Mouse (Mus musculus) MEL-GATA-1-ER (cell line): ENCODE data around the gene Dync1li2.

Experiments used
- DNase-seq: peaks from one replicate; pipeline ENCODE4 v3.0.0-alpha.2; 2012; ENCODE audit warnings: low read depth; ENCODE audit errors: extremely low read depth

The Dync1li2 gene

DNA sequence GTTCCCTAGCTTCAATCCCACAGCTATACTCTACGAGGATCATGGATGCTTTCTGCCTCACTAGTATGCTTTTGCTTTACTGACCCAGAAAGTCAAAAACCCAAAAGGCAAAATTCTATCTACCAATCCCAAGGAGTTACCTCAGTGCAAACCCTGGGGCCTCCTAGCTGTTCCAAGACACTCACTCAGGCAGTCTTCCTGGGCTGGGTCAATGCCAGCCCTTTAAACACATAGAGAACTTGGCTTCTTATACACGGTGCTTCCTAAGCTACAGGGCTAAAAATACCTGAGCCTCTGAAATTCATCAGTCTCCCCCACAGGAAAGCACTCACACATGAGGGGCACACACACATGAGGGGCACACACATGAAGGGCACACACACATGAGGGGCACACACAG, 59.6 kb downstream of the Dync1li2 start:
- DNase-seq = no peak

DNA sequence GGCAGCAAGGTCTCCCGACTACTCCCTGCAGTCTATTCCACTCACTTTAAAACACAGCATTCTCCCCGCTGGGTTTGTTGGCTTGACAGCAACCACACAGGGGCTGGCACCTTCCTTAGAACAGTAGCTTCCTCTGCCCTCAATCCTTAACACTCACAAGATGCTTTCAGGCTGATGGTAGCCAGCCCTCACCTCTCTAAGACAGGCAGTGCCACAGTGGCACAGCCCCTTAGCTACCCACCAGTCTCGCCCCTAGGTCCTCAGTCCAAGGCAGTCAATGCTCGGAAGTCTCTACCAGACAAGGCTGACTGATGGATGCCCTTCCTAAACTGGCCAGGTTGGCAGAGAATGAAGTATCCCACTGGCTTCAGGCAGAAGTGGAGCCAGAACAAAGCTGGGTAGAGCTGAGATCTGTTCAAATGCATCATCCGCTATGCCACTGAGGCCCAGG, 61.9 kb downstream of the Dync1li2 start:
- DNase-seq = no peak

DNA sequence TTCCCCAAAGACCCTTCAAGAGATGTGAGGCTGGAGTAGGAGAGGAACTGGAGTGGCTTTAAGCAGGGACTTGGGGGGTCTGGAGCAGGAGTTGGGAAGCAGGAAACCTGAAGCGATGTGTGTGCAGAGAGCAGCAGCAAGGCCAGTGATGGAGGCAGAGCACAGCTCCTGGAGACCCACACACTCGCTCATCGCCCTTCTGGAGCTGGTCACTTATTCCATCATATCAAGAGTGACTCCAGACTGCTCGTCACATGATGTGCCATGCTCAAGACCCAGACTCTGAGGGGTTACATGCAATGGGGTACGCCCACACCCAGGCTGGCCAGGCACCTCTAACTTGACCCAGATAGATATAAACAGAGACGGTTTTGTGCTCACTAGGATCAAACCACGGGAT, 62.6 kb downstream of the Dync1li2 start:
- no peak for DNase-seq

DNA sequence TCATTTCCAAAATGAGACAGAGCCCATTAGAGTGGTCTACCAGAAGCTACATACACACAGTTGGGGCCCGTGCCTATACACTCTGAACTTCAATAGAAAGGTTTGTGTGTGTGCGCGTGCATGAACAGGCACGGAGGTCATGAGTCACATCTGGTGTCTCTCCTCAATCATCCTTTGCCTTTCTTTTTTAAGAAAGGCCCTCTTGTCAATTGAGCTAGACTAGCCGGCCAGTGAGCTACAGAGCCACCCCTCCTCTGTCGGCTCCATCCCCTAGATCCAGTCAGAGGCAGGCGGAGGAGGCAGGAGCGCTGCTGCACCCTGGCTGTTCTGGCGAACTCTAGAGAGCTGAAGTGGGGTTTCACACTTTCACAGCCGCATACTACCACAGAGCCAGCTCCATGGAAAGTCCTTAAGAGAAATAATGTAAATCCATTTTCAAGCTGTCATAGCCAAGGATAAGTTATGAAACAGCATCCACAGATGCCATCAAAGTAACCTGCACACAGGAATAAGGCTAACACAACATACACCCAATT, 63.5 kb downstream of the Dync1li2 start:
- no peak for DNase-seq

DNA sequence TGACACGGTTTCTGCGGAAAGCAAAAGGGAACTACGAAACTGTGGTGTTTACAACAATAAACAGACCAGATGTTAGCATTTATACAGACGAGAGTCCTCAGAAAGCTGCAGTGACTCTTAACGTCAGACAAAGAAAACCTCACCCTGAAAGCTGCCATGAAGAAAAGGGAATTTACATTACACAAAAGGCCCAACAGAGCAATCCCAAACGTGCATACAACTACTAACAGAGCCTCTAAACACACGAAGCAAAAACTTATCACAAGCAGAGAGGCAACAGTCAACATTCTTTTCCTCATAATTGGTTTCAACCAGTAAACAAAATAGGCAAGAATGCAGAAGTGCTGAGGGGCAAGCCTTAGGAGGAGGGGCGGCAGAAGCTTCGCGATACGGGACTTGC, 66.2 kb downstream of the Dync1li2 start:
- DNase-seq = no peak

DNA sequence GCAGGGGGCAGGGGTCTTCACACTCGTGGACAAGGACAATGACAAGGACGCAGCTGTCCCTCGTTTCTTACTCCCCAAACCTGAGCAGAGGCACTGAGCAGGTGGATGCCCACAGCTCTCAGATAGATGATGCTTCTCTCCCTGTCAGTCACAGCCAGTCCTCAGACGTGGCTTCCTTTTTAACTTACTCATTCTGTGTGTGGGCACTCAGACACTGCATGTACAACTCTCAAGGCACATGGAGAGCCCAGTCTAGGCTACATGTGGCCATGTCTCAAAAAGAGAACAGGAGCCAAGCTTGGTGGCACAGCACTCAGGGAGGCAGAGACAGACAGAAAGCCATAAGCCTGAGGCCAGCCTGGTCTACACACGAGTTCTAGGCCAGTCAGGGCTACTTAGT, 66.9 kb downstream of the Dync1li2 start:
- no peak for DNase-seq

DNA sequence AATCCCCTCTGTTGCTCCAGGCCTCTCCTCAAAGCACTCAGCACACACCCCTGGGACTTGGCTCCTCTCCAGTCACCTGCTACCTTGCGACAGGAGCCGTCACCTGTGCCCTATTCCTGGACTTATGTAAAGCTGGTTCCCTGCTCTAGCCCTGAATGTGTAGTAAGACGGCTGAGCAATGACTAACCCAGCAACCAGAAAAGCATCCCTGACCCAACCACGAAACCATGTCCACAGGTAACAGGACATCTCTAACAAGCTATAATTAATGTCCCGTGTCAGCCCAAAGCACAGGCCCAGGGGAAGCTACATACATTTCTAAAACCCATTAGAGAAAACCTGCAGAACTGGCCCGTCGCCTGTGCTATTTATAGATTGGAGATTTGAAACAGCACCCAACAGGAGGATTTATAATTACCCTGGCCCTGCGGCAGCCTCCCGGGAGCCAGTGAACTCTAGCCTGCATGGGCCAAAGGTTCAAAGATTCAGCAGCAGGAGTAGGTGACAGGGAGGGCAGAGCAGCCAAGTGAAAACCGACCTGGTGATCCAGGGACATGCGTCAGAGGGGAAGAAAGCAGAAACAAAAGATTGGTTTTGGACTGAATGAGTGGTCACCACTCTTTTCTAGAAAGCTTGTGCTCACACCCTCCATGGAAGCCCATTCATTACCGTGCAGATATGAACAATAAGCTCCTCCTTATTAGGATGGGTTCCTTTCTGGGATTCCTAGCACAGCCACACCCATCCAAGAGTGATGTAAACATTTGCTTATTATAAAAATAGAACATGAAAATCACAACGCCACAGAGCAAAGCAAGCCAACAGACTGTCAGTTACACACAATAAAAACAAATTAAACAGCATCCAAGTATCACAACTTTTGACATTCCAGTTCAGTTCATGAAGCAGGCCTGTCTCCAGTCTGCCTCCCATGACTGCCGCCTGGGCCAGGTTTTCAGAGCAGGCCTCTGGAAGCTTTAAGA, 67.7 kb downstream of the Dync1li2 start:
- DNase-seq = no peak

DNA sequence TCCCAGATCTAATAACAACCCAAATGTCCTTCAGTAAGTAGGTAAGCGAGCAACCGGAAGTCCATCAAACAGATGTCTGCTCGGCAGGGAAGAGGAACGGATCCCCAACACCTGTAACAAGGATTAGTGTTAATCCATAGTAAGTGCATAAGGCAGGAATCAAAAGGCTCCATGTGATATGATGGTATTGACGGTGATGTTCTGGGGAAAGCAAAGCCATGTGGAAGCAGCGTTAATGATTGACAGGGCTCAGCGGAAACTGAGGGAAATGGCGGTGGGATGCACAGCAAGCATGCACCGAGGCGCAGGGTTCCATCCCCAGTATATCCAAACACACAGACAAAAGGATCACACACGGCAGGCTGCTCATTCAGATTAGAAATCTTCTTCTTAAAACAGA, 68.6 kb downstream of the Dync1li2 start:
- DNase-seq = no peak

DNA sequence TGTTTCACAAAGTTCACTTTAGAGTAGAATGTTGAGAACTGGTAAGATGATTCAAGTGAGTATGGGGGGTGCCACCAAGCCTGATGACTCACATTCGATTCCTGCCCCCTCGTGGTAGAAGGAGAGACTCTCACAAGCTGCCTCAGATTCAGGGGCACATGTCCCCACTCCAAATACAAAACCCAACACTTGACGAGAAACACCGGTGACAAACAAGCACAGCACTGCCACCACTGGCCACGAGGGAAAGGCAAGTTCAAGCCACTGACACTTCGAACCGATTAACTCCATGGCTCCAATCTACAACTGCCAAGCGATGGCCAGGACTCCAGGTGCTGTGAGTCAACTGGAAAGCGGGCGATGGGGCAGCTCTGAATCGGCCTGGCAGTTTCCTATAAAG, 69.1 kb downstream of the Dync1li2 start:
- DNase-seq = no peak

DNA sequence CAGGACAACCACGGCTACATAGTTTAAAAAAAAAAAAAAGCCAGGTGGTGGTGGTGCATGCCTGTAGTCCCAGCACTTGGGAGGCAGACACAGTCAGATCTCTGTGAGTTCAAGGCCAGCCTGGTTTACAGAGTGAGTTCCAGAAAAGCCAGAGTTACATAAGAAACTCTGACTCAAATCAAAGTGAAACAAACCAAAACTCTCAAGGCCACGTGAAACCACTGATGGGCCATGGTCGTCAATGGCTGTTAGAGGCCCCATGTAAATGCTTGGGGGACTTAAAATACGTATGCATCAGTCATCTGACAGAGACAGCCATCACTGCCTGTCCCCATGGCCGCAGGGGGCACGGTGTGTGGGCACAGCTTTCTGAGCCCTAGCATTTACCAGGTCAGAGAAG, 71.7 kb downstream of the Dync1li2 start:
- DNase-seq = no peak

DNA sequence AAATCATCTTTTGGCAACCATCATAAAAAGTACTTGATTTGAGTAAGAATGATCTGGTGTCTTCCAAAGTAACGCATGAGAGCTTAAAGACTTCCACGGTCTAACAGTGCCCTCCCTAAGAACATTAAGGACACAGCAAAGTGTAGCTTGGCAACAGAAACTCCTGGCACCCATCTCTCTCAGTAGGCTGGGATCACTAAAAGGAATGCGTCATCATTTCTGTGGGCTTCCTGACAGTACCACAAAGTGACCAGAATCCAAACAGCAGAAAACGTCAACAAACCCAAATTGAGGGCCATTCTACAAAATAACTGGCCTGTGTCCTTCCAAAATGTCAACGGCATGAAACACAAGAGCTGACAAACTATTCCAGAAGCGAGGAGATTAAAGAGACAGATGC, 72.8 kb downstream of the Dync1li2 start:
- DNase-seq = no peak

DNA sequence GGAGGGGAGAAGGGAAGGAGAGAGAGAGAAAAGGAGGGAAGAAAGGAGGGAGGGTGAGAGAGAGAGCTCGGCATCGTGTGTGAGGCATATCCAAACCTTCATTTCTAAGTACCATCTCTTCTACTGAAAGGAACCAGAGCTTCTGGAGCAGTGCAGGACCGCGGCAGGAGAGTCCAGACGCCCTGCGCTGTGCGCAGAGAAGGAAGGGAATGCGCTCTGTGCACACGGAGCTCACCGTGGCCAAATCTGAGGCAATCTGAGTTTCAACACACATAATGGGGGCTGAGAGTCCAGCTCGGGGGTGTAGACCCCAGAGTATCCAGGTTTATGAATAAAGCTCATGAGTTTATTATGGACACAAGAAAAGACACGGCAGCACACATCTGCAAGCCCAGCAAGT, 73.3 kb downstream of the Dync1li2 start:
- no peak for DNase-seq
